Mouse (Mus musculus) neural tube, embryonic 15.5 days (tissue): ENCODE data around the gene Krtap3-1. TPM values are rescaled to one million over a fixed set of nuclear protein-coding genes. Genes with fewer than 3 reads are reported as not detected.
"Not testable (repeated sequence)": the region's sequence is repeated elsewhere in the genome, so short reads cannot be mapped to it uniquely, and the experiment has no call there.

Experiments
- ATAC-seq: fragments of 200-750 bp; cut with Nextera tagmentation; 2 replicates; pipeline ENCODE4 v1.8.0; 2017; ENCODE audit warnings: mild to moderate bottlenecking, moderate TSS enrichment, moderate library complexity; ENCODE audit not compliant: low FRiP score
- H3K27ac ChIP-seq: fragments of 300-500 bp; sonication (generic); replicated peaks from 2 replicates; pipeline ENCODE4 v1.5.1; 2015; ENCODE audit warnings: mild to moderate bottlenecking, inconsistent platforms
- H3K27me3 ChIP-seq: fragments of 300-500 bp; sonication (generic); replicated peaks from 2 replicates; pipeline ENCODE4 v1.6.1; 2015; ENCODE audit warnings: inconsistent platforms
- H3K36me3 ChIP-seq: fragments of 300-500 bp; sonication (generic); 2 replicates; pipeline ENCODE4 v1.6.1; 2015; ENCODE audit warnings: inconsistent platforms
- H3K4me1 ChIP-seq: fragments of 300-500 bp; sonication (generic); 2 replicates; pipeline ENCODE4 v1.6.1; 2015; ENCODE audit warnings: inconsistent platforms
- H3K4me2 ChIP-seq: fragments of 300-500 bp; sonication (generic); 2 replicates; pipeline ENCODE4 v1.6.1; 2015; ENCODE audit warnings: inconsistent platforms, mild to moderate bottlenecking, moderate library complexity
- H3K4me3 ChIP-seq: fragments of 300-500 bp; sonication (generic); replicated peaks from 2 replicates; pipeline ENCODE4 v1.5.1; 2015; ENCODE audit warnings: mild to moderate bottlenecking, inconsistent platforms
- H3K9ac ChIP-seq: fragments of 300-500 bp; sonication (generic); replicated peaks from 2 replicates; pipeline ENCODE4 v1.6.1; 2015; ENCODE audit warnings: mild to moderate bottlenecking, inconsistent platforms
- H3K9me3 ChIP-seq: fragments of 300-500 bp; sonication (generic); replicated peaks from 2 replicates; pipeline ENCODE4 v1.6.1; 2016; ENCODE audit warnings: inconsistent platforms
- WGBS: fragments of 180-500 bp; shearing (Covaris S2); methylation state at CpG from one replicate; pipeline ENCODE4 v1.1.7; 2015; ENCODE audit warnings: mixed read lengths; 5-methylcytosine and 5-hydroxymethylcytosine counted together
- polyA plus RNA-seq: library from polyadenylated mRNA; unstranded; fragments of >200 nt; fragmentation: Nextera tagmentation; extraction: Ambion mirVana; gene quantifications from 2 replicates; pipeline ENCODE4 v1.2.1, GENCODE M21; 2015

Gene Krtap3-1
- 0.43 TPM in 1 of 2 replicates, not detected in the other for polyA plus RNA-seq

DNA sequence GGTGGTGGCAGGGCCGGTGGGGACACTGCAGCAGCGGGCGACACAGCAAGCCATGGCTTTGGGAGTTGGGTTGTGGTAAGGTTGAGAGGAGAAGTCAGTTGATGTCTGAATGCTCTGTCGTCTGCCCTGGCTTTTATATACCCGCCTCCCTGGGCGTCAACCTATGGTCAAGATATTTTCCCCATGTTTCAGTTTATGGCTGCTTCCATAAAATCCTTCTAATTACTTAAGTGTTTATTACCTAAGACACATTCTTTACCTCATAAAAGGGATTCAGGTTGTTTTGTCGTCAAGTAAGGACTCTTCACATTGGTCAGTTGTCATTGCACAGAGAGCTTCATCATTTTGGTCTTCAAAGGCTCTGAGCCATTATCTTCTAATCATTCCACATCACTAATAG lies at the start of gene Krtap3-1:
Gene Krtap3-1, minus strand, starts transcription at position 101 of the 400 bp plus-strand sequence.
- H3K4me1 ChIP-seq: no peaks in the 10 kb centered on the region
- no peak within 1 kb of the TSS for H3K27ac ChIP-seq
- no peak within 1 kb of the TSS for H3K4me3 ChIP-seq
- H3K9ac ChIP-seq: no peak within 1 kb of the TSS
- H3K4me2 ChIP-seq: no peak within 1 kb of the TSS
- no peak for ATAC-seq
- no peaks in the 10 kb centered on the region for H3K36me3 ChIP-seq
- 53% methylated on average over 7 of the region's 7 CpGs for WGBS
- H3K9me3 ChIP-seq: no peaks in the 10 kb centered on the region
- no peaks in the 10 kb centered on the region for H3K27me3 ChIP-seq

- Histone ChIP-seq H3K9ac (no peak within 1 kb of the TSS), H3K9me3 (no peaks in the 10 kb centered on the region), H3K4me2 (no peak within 1 kb of the TSS), H3K4me1 (no peaks in the 10 kb centered on the region), H3K4me3 (no peak within 1 kb of the TSS), H3K36me3 (no peaks in the 10 kb centered on the region), H3K27me3 (no peaks in the 10 kb centered on the region), H3K27ac (no peak within 1 kb of the TSS)
- 76% methylated on average over 3 of the region's 3 CpGs for WGBS
- no peak for ATAC-seq
Measured at GRCm38 (mm10) chr11:99614796-99615363, 48.5 kb upstream of the Krtap3-1 start, which contains the start of gene Krtap2-4. Krtap2-4 (minus strand) TSS chr11:99614846.

DNA sequence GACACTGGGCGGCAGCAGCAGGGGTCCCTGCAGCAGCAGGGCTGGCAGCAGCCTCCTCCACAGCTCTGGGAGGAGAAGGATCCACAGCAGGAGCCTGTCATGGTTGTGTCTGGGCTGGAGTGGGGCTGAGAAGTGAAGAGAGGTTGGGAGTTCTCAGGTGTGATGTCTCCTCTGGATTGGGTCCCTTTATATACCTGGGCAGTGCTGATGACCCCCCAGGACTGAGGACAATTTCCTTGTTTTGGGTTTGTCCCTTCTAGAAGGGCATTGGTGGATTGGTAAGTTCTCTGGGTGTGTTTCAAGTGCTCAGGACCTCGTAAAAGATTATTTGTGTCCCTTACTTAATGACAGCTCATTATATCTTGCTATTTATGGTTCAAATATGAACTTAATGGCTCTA lies 43.7 kb upstream of the Krtap3-1 start, which contains the start of gene Gm11937:
Gene Gm11937, minus strand, starts transcription at position 101 of the 400 bp plus-strand sequence.
- not testable (repeated sequence) for H3K9me3 ChIP-seq, H3K36me3 ChIP-seq, H3K27me3 ChIP-seq, H3K4me2 ChIP-seq, H3K9ac ChIP-seq, H3K27ac ChIP-seq, H3K4me3 ChIP-seq, ATAC-seq, H3K4me1 ChIP-seq
- 64% methylated on average over 1 of the region's 2 CpGs for WGBS

DNA sequence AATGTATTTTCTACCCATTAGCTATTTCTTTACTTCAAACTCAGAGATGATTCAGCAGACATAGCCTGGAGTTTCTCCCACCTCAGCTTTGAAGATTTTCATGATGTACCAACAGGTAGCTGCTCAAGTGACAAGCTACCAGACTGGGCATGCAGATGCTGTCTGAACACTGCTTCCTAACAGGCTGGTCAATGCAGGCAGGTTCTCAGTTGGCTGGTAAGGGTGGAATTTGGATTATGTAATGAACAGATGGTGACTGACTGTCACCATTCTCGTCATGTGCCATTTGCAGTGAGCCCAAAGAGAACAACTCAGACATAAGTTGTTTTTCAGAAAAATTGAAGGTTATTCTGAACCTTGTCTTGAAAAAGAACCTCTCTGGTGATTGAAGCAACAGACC lies 42.7 kb upstream of the Krtap3-1 start:
- H3K9ac ChIP-seq: no peak overlapping the region
- ATAC-seq: no peak
- 96% methylated on average over 1 of the region's 1 CpGs for WGBS

DNA sequence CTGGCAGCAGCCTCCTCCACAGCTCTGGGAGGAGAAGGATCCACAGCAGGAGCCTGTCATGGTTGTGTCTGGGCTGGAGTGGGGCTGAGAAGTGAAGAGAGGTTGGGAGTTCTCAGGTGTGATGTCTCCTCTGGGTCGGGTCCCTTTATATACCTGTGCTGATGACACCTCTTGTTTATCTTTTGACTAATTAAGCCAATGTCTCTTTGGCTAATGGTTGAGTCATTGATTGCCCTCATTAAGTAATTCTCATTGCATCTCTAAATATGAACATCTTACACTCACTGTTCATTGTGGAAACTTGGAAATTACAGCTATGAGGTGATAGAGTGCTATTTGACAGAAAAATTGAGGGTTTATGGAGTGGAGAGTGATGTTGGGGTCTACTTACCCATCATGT lies 36.8 kb upstream of the Krtap3-1 start, which contains the start of gene Gm11938:
Gene Gm11938, minus strand, starts transcription at position 101 of the 400 bp plus-strand sequence.
- not testable (repeated sequence) for H3K27ac ChIP-seq, H3K4me2 ChIP-seq, H3K4me3 ChIP-seq, H3K9me3 ChIP-seq, H3K27me3 ChIP-seq, H3K4me1 ChIP-seq, ATAC-seq, H3K9ac ChIP-seq, H3K36me3 ChIP-seq
- WGBS: 76% methylated on average over 1 of the region's 1 CpGs

More for the DNA sequence above, 42.7 kb upstream of the Krtap3-1 start:
- Histone ChIP-seq H3K9me3 (no peaks in the 10 kb centered on the region), H3K4me2 (no peak overlapping the region), H3K4me3 (no peak overlapping the region), H3K36me3 (no peaks in the 10 kb centered on the region), H3K4me1 (no peaks in the 10 kb centered on the region), H3K27ac (no peak overlapping the region), H3K27me3 (no peaks in the 10 kb centered on the region)

DNA sequence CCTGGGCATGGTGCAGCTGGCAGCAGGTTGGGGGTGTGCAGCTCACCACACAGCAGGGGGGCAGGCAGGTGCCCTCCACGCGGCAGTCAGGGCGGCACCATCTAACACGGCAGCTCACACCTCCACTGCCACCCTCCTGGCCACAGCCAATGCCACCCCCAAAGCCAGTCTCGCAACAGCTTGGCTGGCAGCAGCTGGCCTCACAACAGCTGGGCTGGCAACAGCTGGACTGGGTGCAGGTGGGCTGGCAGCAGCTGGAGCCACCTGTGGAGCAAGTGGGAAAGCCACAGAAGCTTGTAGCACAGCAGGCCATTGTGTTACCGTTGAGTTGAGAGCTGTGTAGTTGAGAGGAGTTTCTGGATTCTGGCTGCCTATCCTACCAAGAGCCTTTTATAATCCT lies 31.3 kb upstream of the Krtap3-1 start, which contains the start of gene Krtap9-3:
Gene Krtap9-3, minus strand, starts transcription at position 364 of the 400 bp plus-strand sequence.
- H3K36me3 ChIP-seq, H3K4me3 ChIP-seq, H3K9me3 ChIP-seq, H3K27ac ChIP-seq, ATAC-seq, H3K9ac ChIP-seq, H3K4me1 ChIP-seq, H3K4me2 ChIP-seq, H3K27me3 ChIP-seq: not testable (repeated sequence)
- 85% methylated on average over 6 of the region's 6 CpGs for WGBS

- Histone ChIP-seq H3K4me2 (no peak within 1 kb of the TSS), H3K9me3 (no peaks in the 10 kb centered on the region), H3K36me3 (no peaks in the 10 kb centered on the region), H3K9ac (no peak within 1 kb of the TSS), H3K4me3 (no peak within 1 kb of the TSS), H3K4me1 (no peaks in the 10 kb centered on the region), H3K27ac (no peak within 1 kb of the TSS), H3K27me3 (no peaks in the 10 kb centered on the region)
- ATAC-seq: no peak
- 76% methylated on average over 6 of the region's 6 CpGs for WGBS
Measured at GRCm38 (mm10) chr11:99590981-99591380, 24.6 kb upstream of the Krtap3-1 start, which contains the start of gene Krtap1-3. Krtap1-3 (minus strand) TSS chr11:99591339.

GRCm38 (mm10) chr11:99585096-99585495 lies 18.7 kb upstream of the Krtap3-1 start:
- Histone ChIP-seq H3K4me1 (no peaks in the 10 kb centered on the region), H3K27ac (no peak overlapping the region), H3K9ac (no peak overlapping the region), H3K4me2 (no peak overlapping the region), H3K9me3 (no peaks in the 10 kb centered on the region), H3K4me3 (no peak overlapping the region), H3K27me3 (no peaks in the 10 kb centered on the region), H3K36me3 (no peaks in the 10 kb centered on the region)
- whole genome bisulfite sequencing: 84% methylated on average over 7 of the region's 7 CpGs
- ATAC-seq: no peak

DNA sequence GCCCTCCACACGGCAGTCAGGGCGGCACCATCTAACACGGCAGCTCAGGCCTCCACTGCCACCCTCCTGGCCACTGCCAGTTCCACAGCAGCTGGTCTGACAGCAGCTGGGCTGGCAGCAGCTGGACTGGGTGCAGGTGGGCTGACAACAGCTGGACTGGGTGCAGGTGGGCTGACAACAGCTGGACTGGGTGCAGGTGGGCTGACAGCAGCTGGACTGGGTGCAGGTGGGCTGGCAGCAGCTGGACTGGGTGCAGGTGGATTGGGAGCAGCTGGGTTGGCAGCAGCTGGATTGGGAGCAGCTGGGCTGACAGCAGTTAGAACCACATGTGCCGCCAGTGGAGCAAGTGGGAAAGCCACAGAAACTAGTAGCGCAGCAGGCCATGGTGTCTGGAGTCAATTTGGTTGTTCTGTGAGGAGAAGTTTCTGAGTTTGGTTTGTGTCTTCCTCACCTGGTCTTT lies 16.8 kb upstream of the Krtap3-1 start, which contains the start of gene Krtap1-4:
Gene Krtap1-4, minus strand, starts transcription at position 410 of the 460 bp plus-strand sequence.
- no peaks in the 10 kb centered on the region for H3K4me1 ChIP-seq
- H3K9ac ChIP-seq: no peak within 1 kb of the TSS
- no peaks in the 10 kb centered on the region for H3K36me3 ChIP-seq
- H3K4me3 ChIP-seq: no peak within 1 kb of the TSS
- no peaks in the 10 kb centered on the region for H3K27me3 ChIP-seq
- no peak within 1 kb of the TSS for H3K27ac ChIP-seq
- no peak within 1 kb of the TSS for H3K4me2 ChIP-seq
- no peak for ATAC-seq
- 81% methylated on average over 5 of the region's 5 CpGs for WGBS
- no peaks in the 10 kb centered on the region for H3K9me3 ChIP-seq

- Histone ChIP-seq H3K4me3 (no peak overlapping the region), H3K27ac (no peak overlapping the region), H3K9me3 (no peaks in the 10 kb centered on the region), H3K36me3 (no peaks in the 10 kb centered on the region), H3K4me2 (no peak overlapping the region), H3K9ac (no peak overlapping the region), H3K4me1 (no peaks in the 10 kb centered on the region), H3K27me3 (no peaks in the 10 kb centered on the region)
- ATAC-seq: no peak
- WGBS: 91% methylated on average over 6 of the region's 6 CpGs
Measured at GRCm38 (mm10) chr11:99581564-99581963, 15.1 kb upstream of the Krtap3-1 start.

DNA sequence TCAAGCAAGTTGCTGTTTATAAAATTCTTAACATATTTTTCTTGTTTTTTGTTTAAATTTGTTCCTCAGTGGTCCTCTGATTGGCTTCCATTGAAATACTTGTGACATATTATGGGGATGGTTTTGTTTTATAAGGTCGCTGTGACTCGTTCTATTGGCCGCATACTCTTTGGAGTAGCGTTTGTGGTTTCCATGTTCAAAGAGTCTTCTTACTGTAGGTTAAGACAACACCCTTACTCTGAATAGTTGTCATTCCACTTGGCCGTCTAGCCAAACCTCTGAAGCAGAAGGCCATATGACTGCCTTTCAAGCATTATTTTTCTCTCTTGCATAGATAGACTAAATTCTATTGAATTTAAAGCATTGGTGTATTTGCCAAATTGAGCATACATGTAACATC lies 14.6 kb upstream of the Krtap3-1 start:
- Histone ChIP-seq H3K4me1 (no peaks in the 10 kb centered on the region), H3K9ac (no peak overlapping the region), H3K27ac (no peak overlapping the region), H3K36me3 (no peaks in the 10 kb centered on the region), H3K27me3 (no peaks in the 10 kb centered on the region), H3K9me3 (no peaks in the 10 kb centered on the region), H3K4me2 (no peak overlapping the region), H3K4me3 (no peak overlapping the region)
- WGBS: 97% methylated on average over 5 of the region's 5 CpGs
- ATAC-seq: no peak

DNA sequence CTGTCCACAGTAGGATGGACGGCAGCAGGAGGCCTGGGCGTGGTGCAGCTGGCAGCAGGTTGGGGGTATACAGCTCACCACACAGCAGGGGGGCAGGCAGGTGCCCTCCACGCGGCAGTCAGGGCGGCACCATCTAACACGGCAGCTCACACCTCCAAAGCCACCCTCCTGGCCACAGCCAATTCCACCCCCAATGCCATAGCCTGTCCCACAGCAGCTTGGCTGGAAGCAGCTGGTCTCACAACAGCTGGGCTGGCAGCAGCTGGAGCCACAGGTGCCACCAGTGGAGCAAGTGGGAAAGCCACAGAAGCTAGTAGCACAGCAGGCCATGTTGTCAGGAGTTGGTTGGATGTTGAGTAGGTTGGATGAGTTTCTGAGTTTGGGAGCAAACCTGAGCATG lies 14.2 kb upstream of the Krtap3-1 start, which contains the start of gene Krtap1-5:
Gene Krtap1-5, minus strand, starts transcription at position 381 of the 400 bp plus-strand sequence.
- ATAC-seq: no peak
- Histone ChIP-seq H3K4me2 (no peak within 1 kb of the TSS), H3K27ac (no peak within 1 kb of the TSS), H3K4me3 (no peak within 1 kb of the TSS), H3K4me1 (no peaks in the 10 kb centered on the region), H3K27me3 (no peaks in the 10 kb centered on the region), H3K9me3 (no peaks in the 10 kb centered on the region), H3K9ac (no peak within 1 kb of the TSS), H3K36me3 (no peaks in the 10 kb centered on the region)
- 91% methylated on average over 6 of the region's 6 CpGs for WGBS
